Mouse (Mus musculus): ENCODE measurements around the gene Prdx5. TPM values are rescaled to one million over a fixed set of nuclear protein-coding genes. Genes with fewer than 3 reads are reported as not detected.

Gene Prdx5
- total and polyA plus RNA-seq, 3 experiments, result 130 to 246 TPM; not detected in 1

GRCm38 (mm10) chr19:6869355-6869754 lies 40.6 kb downstream of the Prdx5 start (continued):
- TF ChIP-seq JUND (IDR thresholded peaks at IDR 0.05; ENCODE audit: low read depth, low read length), result no peak
- TF ChIP-seq SMC3 (IDR thresholded peaks at IDR 0.05; ENCODE audit: low read depth, low read length), result no peak

- Histone ChIP-seq H3K36me3 (ENCODE audit: control insufficient read depth in 1 of 2, insufficient read depth in 2 of 2, low read length in 2 of 2) (peaks cover under 1 to 10% of the 10 kb centered on the region in 2 experiments; a peak in 2 of 4 replicates), H3K27ac (ENCODE audit: control insufficient read depth, low read depth, low read length) (no peak overlapping the region), H3K79me2 (ENCODE audit: control insufficient read depth, insufficient read depth, low read length, poor library complexity) (peaks cover 7% of the 10 kb centered on the region), H3K4me1 (ENCODE audit: control insufficient read depth in 1 of 2, insufficient read depth in 2 of 2, low read length in 2 of 2) (peaks cover 7 to 8% of the 10 kb centered on the region in 2 experiments; a peak in 3 of 4 replicates), H3K9ac (ENCODE audit: control insufficient read depth, low read depth, low read length, poor library complexity, severe bottlenecking) (no peak overlapping the region), H3K9me3 (replicated peaks; ENCODE audit: insufficient read depth, low read length) (no peaks in the 10 kb centered on the region), H3K4me3 (ENCODE audit: control insufficient read depth in 1 of 2, insufficient read depth in 1 of 2, low read depth in 2 of 2, low read length in 2 of 2) (no peak overlapping the region), H3K27me3 (ENCODE audit: control insufficient read depth in 1 of 2, insufficient read depth in 2 of 2, low read length in 2 of 2) (no peaks in the 10 kb centered on the region)
- DNase-seq (ENCODE audit: low read depth, low spot score), result no peak
- TF ChIP-seq POLR2A (IDR thresholded peaks at IDR 0.05; ENCODE audit: control insufficient read depth in 1 of 2, insufficient read depth in 1 of 2, low read depth in 1 of 2, low read length in 2 of 2, poor library complexity in 1 of 2) (no peak), NRF1 (IDR thresholded peaks at IDR 0.05; ENCODE audit: insufficient read depth, low read depth, low read length, poor library complexity, severe bottlenecking) (no peak), USF1 (IDR thresholded peaks at IDR 0.05; ENCODE audit: low read depth, low read length) (no peak), RCOR1 (IDR thresholded peaks at IDR 0.05; ENCODE audit: low read depth, low read length) (no peak), ZMIZ1 (IDR thresholded peaks at IDR 0.05; ENCODE audit: low read depth, low read length) (no peak), MYB (IDR thresholded peaks at IDR 0.05; ENCODE audit: low read depth, low read length) (no peak), CHD1 (IDR thresholded peaks at IDR 0.05; ENCODE audit: low read depth, low read length) (no peak)
Observed at GRCm38 (mm10) chr19:6861451-6861850, 48.5 kb downstream of the Prdx5 start.

- peak overlapping the region; percentile 19 for H3K27ac ChIP-seq (ENCODE audit: control insufficient read depth, low read depth, low read length)
- TF ChIP-seq EP300 (IDR thresholded peaks at IDR 0.05; ENCODE audit: low read depth in 1 of 2, low read length in 2 of 2), result no peak
- peaks cover 9% of the 10 kb centered on the region for H3K79me2 ChIP-seq (ENCODE audit: control insufficient read depth, insufficient read depth, low read length, poor library complexity)
- no peaks in the 10 kb centered on the region for H3K27me3 ChIP-seq (ENCODE audit: control insufficient read depth in 1 of 2, insufficient read depth in 2 of 2, low read length in 2 of 2)
- H3K9ac ChIP-seq (ENCODE audit: control insufficient read depth, low read depth, low read length, poor library complexity, severe bottlenecking), result peak overlapping the region; percentile 32
- H3K9me3 ChIP-seq (replicated peaks; ENCODE audit: insufficient read depth, low read length), result no peaks in the 10 kb centered on the region
- peaks cover 7 to 8% of the 10 kb centered on the region in 2 experiments; a peak in 3 of 4 replicates for H3K4me1 ChIP-seq (ENCODE audit: control insufficient read depth in 1 of 2, insufficient read depth in 2 of 2, low read length in 2 of 2)
- DNase-seq (ENCODE audit: low read depth, low spot score), result peak; percentile 76
- H3K36me3 ChIP-seq (ENCODE audit: control insufficient read depth in 1 of 2, insufficient read depth in 2 of 2, low read length in 2 of 2), result peaks cover 2 to 11% of the 10 kb centered on the region in 2 experiments; a peak in 2 of 4 replicates
- H3K4me3 ChIP-seq (ENCODE audit: control insufficient read depth in 1 of 2, insufficient read depth in 1 of 2, low read depth in 2 of 2, low read length in 2 of 2), result no peak overlapping the region
Observed at GRCm38 (mm10) chr19:6860706-6861105, 49.2 kb downstream of the Prdx5 start.

GRCm38 (mm10) chr19:6859971-6860370 lies 49.9 kb downstream of the Prdx5 start:
- H3K36me3 ChIP-seq (ENCODE audit: control insufficient read depth in 1 of 2, insufficient read depth in 2 of 2, low read length in 2 of 2), result peaks cover 2 to 11% of the 10 kb centered on the region in 2 experiments; a peak in 2 of 4 replicates
- H3K9me3 ChIP-seq (replicated peaks; ENCODE audit: insufficient read depth, low read length), result no peaks in the 10 kb centered on the region
- no peak overlapping the region for H3K27ac ChIP-seq (ENCODE audit: control insufficient read depth, low read depth, low read length)
- H3K27me3 ChIP-seq (ENCODE audit: control insufficient read depth in 1 of 2, insufficient read depth in 2 of 2, low read length in 2 of 2), result no peaks in the 10 kb centered on the region
- no peak for DNase-seq (ENCODE audit: low read depth, low spot score)
- peaks cover 9% of the 10 kb centered on the region for H3K79me2 ChIP-seq (ENCODE audit: control insufficient read depth, insufficient read depth, low read length, poor library complexity)
- TF ChIP-seq SIN3A (IDR thresholded peaks at IDR 0.05; ENCODE audit: low read length), result no peak
- TF ChIP-seq KAT2A (conservative IDR thresholded peaks at IDR 0.05; ENCODE audit: low read depth, low read length), result no peak
- TF ChIP-seq UBTF (IDR thresholded peaks at IDR 0.05; ENCODE audit: borderline replicate concordance, insufficient read depth, low read depth, low read length), result no peak
- no peak for TF ChIP-seq POLR2AphosphoS2 (IDR thresholded peaks at IDR 0.05; ENCODE audit: low read length)
- TF ChIP-seq USF1 (IDR thresholded peaks at IDR 0.05; ENCODE audit: low read depth, low read length), result no peak
- no peak for TF ChIP-seq EP300 (IDR thresholded peaks at IDR 0.05; ENCODE audit: low read depth in 1 of 2, low read length in 2 of 2)
- no peak for TF ChIP-seq ZC3H11A (IDR thresholded peaks at IDR 0.05; ENCODE audit: low read depth, low read length)
- no peak for TF ChIP-seq JUND (IDR thresholded peaks at IDR 0.05; ENCODE audit: low read depth, low read length)
- no peak overlapping the region for H3K9ac ChIP-seq (ENCODE audit: control insufficient read depth, low read depth, low read length, poor library complexity, severe bottlenecking)
- H3K4me1 ChIP-seq (ENCODE audit: control insufficient read depth in 1 of 2, insufficient read depth in 2 of 2, low read length in 2 of 2), result peaks cover 7 to 8% of the 10 kb centered on the region in 2 experiments; a peak in 3 of 4 replicates
- no peak overlapping the region for H3K4me3 ChIP-seq (ENCODE audit: control insufficient read depth in 1 of 2, insufficient read depth in 1 of 2, low read depth in 2 of 2, low read length in 2 of 2)
